Mouse (Mus musculus) R1 (cell line): ENCODE measurements around the gene Rad51d.

ENCODE experiments used
- DNase-seq: peaks from one replicate; pipeline ENCODE4 v3.0.0-alpha.2; 2018; ENCODE audit warnings: low read depth, low spot score

Rad51d gene

GRCm38 (mm10) chr11:82826818-82827217 lies 63.6 kb downstream of the Rad51d start:
- DNase-seq: no peak
